Mouse (Mus musculus): ENCODE data around the gene Atf7ip2. TPM values are rescaled to one million over a fixed set of nuclear protein-coding genes. Genes with fewer than 3 reads are reported as not detected.

Atf7ip2 gene
- polyA plus RNA-seq, 1 experiment from 2014 or later: 2.9 TPM

DNA sequence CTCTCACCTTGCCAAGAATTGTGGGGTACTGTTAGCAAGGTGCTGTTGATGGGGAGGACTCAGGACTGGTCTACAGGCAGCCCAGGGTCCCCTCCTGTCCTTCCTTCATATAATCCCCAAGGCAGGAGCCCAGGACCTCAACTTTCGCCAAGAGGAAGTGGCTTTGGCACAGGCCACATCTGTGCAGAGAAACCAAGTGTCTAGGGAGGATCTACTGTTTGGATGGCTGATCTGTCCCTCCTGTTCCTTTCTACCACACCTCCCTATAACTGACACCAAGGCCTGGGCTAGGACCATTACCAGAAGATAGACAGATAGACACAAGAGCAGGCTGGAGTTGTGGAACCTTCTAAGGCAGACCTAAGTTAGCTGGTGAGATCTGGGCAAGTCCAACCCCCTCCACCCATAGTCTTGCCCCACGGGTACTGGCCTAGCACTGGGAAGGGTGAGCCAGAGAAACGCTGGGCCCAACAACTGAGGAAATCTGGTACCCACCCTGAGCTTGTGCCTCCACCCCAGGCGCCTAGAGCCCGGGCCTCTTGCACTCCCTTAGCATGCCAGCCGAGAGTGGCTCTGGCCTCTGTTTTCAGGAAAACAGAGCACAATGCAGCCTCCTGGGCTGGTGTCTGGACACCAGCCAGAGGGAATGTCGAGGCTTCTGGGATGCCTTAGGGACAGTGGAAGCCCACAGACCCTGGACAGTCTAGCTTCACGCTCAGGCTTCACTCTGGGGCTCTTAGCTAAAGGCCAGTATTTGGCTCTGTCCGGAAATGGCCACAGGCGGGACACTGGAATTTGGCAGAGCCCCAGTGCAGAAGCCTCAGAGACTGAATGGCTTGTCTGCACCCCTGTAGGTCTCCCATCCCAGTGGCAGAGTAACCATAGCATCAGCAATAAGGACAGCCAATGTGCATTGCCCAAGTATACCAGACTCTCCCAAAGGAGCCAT lies 105.5 kb downstream of the Atf7ip2 start:
- Histone ChIP-seq H3K9me3 (0 out of 2 replicates have a peak, but pooled peaks cover 4% of the 10 kb centered on the region), H3K4me1 (replicated peaks) (peaks cover 12% of the 10 kb centered on the region; the same call in 1 of the 2 replicates), H3K9ac (replicated peaks) (no peak overlapping the region), H3K4me3 (replicated peaks) (no peak overlapping the region), H3K27ac (no peak overlapping the region), H3K27me3 (no peaks in the 10 kb centered on the region; the same call in 1 of the 2 replicates), H3K4me2 (no peak overlapping the region), H3K36me3 (no peaks in the 10 kb centered on the region)
- no peak for ATAC-seq (ENCODE audit: insufficient number of reproducible peaks, insufficient read depth, low FRiP score, low TSS enrichment, low read depth)
- WGBS: 85% methylated on average over 10 of the region's 10 CpGs

DNA sequence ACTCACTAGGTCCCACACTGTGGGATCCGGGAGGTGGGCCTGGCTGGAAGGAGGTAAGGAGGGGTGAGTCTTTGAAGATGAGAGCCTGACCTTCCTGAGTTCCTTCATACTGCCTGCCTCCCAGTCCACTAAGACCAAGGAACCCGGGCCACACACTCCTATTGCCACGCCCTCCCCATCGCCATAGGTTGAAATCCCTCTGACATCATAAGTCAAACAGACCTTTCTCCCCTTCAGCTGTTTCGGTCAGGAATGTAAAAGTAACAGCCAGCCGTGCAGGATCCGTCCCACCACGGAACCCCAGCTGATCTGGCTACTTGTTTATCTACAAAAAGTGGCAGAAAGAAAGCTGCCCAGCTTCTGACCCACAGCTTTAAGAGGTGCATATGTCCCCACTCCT lies 107.1 kb downstream of the Atf7ip2 start:
- ATAC-seq (ENCODE audit: insufficient number of reproducible peaks, insufficient read depth, low FRiP score, low TSS enrichment, low read depth): peak; percentile 40; the same call in 1 of the 2 replicates
- no peak overlapping the region for H3K27ac ChIP-seq
- H3K9me3 ChIP-seq: 0 out of 2 replicates have a peak, but pooled peaks cover 4% of the 10 kb centered on the region
- no peak overlapping the region for H3K4me3 ChIP-seq (replicated peaks)
- H3K4me2 ChIP-seq: no peak overlapping the region
- 20% methylated on average over 8 of the region's 8 CpGs for WGBS
- H3K9ac ChIP-seq (replicated peaks): no peak overlapping the region
- H3K27me3 ChIP-seq: no peaks in the 10 kb centered on the region; the same call in none of the 2 replicates
- H3K4me1 ChIP-seq (replicated peaks): peaks cover 12% of the 10 kb centered on the region; the same call in 1 of the 2 replicates
- H3K36me3 ChIP-seq: no peaks in the 10 kb centered on the region

DNA sequence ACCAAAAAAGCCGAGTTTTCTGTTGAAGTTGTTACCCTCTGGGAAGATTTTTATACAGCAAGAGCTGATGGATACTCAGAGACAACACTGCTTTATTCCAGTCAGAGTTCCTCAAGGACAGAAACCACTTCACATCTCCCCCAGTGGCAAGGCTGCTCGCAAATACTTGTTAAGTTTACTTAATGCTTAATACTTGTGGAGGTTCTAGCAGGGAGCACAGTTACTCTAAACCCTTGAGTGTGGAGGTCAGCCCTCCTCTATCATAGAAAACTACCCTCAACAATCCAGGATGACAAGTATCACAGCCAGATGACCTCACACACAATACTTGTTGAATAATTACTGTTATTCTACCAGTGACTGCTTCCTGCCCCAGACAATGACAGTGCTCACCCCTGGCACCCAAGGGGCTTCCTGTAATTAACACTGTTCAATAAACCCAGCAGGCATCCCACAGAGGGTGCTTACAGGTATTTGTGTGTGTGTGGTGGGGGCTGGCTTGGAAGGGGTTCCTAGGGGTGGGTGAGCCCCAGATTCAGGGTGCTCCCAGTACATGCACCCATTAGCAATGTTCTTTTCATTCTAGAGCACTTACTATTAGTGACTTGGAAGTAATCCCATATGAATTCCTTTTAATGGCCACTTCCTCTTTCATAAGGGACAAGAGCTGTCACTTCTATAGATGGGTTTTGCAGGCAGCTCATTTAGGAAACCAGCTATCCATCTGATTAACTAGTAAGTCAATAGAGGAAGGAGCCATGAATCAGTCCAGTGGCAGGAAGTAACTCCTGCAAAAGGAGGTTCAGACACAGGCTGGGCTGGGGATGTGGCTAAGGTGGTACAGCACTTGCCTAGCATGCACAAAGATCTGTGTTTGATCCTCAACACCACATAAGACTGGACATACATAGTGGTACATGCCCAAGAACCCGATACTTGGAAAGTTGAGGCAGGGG lies 108.0 kb downstream of the Atf7ip2 start:
- H3K36me3 ChIP-seq: no peaks in the 10 kb centered on the region
- no peak for ATAC-seq (ENCODE audit: insufficient number of reproducible peaks, insufficient read depth, low FRiP score, low TSS enrichment, low read depth)
- WGBS: 65% methylated on average over 3 of the region's 3 CpGs
- H3K9me3 ChIP-seq: 0 out of 2 replicates have a peak, but pooled peaks cover 4% of the 10 kb centered on the region
- H3K4me1 ChIP-seq (replicated peaks): peaks cover 12% of the 10 kb centered on the region; the same call in 1 of the 2 replicates
- H3K27ac ChIP-seq: no peak overlapping the region
- no peak overlapping the region for H3K4me2 ChIP-seq
- H3K9ac ChIP-seq (replicated peaks): no peak overlapping the region
- H3K27me3 ChIP-seq: no peaks in the 10 kb centered on the region; the same call in none of the 2 replicates
- no peak overlapping the region for H3K4me3 ChIP-seq (replicated peaks)

Small RNA genes within 50 kb of the gene (microRNA-seq; reads per million reads assigned to microRNA genes)
- not detected for gene Gm22932

Other genes starting within 250 kb of the Atf7ip2 start
- 0.30 and 0.58 TPM in 2 replicates for gene Grin2a, start 197.2 kb upstream of the Atf7ip2 start, polyA plus RNA-seq (2016; fragmentation: Nextera tagmentation; extraction: Ambion mirVana)
- 1.1 and 2.0 TPM in 2 replicates for gene Rpl39l, start 22.5 kb upstream of the Atf7ip2 start, polyA plus RNA-seq (2016; fragmentation: Nextera tagmentation; extraction: Ambion mirVana)
- gene Emp2, start 121.3 kb downstream of the Atf7ip2 start, polyA plus RNA-seq (2016; fragmentation: Nextera tagmentation; extraction: Ambion mirVana): 12.6 and 15.2 TPM in 2 replicates
- gene Tekt5, start 202.8 kb downstream of the Atf7ip2 start, polyA plus RNA-seq (2016; fragmentation: Nextera tagmentation; extraction: Ambion mirVana): 0.19 TPM in 1 of 2 replicates, not detected in the other
- 80.4 and 82.7 TPM in 2 replicates for gene Nubp1, start 219.2 kb downstream of the Atf7ip2 start, polyA plus RNA-seq (2016; fragmentation: Nextera tagmentation; extraction: Ambion mirVana)

Measured in limb, embryonic 12.5 days (tissue).